Mouse (Mus musculus): Measurements from ENCODE around the gene Mettl26.

DNA sequence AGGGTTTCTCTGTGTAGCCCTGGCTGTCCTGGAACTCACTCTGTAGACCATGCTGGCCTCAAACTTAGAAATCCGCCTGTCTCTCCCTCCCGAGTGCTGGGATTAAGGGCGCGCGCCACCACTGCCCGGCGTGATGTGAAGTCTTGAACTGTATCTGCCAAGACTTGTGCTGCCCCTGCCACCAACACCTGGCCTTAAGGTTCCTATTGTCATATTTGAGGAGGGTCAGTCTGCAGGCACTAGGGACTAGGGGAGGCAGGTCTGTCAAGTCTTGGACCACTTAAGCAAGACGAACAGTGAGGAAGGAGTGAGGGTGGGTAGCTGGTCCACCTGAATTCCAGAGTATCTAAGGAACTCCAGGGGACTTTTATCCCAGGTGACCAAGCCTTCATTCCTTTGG, 5.4 kb upstream of the Mettl26 start:
- TF ChIP-seq CTCF (IDR thresholded peaks at IDR 0.05) = no peak
- TF ChIP-seq POLR2A (IDR thresholded peaks at IDR 0.05; ENCODE audit: insufficient read depth, low read depth, low read length) = no peak
- TF ChIP-seq EP300 (IDR thresholded peaks at IDR 0.05; ENCODE audit: insufficient read depth, low read depth, low read length) = no peak

Measured in heart, adult 2 months (tissue).